16 mouse cellular contexts compared by ENCODE assay signal in the genomic region with DNA sequence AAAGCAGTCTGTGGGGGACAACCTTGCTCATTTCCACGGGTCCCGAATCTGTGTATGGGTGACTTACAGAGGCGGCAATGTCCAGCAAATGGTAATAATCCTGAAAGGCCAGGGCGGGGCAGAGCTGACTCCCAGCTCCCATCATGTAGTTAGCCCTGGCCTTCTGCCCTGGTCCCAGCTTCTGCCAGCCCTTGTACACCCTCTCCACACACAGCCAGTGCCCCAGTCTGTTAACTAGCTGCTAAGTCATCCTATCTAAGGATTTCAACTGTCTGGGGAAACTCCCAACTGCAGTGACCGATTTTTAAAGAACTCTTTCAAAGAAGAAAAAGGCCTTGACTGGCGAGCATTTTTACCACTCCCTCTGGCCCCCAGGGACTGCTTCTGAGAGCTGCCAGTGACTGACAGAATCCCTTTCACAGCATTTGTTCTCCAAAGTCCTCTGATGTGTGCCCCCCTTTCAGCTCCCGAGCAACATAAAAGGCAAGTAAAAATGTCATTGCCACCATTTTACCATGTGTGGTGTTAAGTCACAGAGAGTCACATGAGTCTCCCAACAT. TPM values are rescaled to one million over a fixed set of nuclear protein-coding genes. Genes with fewer than 3 reads are reported as not detected.
A peak's percentile ranks its signal among the peaks of the same experiment; 100 is the strongest.
DNase-seq lines count a peak whose midpoint lies in the region; ATAC-seq and TF ChIP-seq lines count a peak whose summit lies in the region.
"Had no signal": no experiment of that assay in that cellular context is flagged by ENCODE, and none has a peak within 500 bp of the region (broad histone marks: within the 10 kb centered on the region; RNA-seq: fewer than 3 reads in every experiment).

No protein-coding gene starts in this region.

- 0 out of 2 replicates have a peak, but pooled peaks have one; percentile 50 for ATAC-seq in hindbrain, embryonic 16.5 days
- ATAC-seq in hindbrain, embryonic 13.5 days (ENCODE audit: low FRiP score): no peak
- ATAC-seq in midbrain, embryonic 14.5 days (ENCODE audit: low FRiP score, low TSS enrichment): no peak; the same call in 1 of the 2 replicates
- no peak for ATAC-seq in lung, postnatal 0 days

- H3K9ac ChIP-seq in hindbrain, embryonic 16.5 days (ENCODE audit: low read depth, low read length): no peak overlapping the region
- H3K9ac ChIP-seq in hindbrain, embryonic 13.5 days: no peak overlapping the region
- no peak overlapping the region for H3K9ac ChIP-seq in midbrain, embryonic 14.5 days (replicated peaks; ENCODE audit: low read length)
- H3K9ac ChIP-seq in lung, postnatal 0 days (replicated peaks; ENCODE audit: low read depth): no peak overlapping the region
- H3K9ac ChIP-seq: kidney, embryonic 15.5 days; limb, embryonic 13.5 days; lung, embryonic 14.5 days had no signal

- no peaks in the 10 kb centered on the region for H3K9me3 ChIP-seq in hindbrain, embryonic 16.5 days (ENCODE audit: control insufficient read depth, low read length)
- H3K9me3 ChIP-seq in hindbrain, embryonic 13.5 days: no peaks in the 10 kb centered on the region
- H3K9me3 ChIP-seq in embryonic facial prominence, embryonic 10.5 days: no peaks in the 10 kb centered on the region
- H3K9me3 ChIP-seq in heart, embryonic 10.5 days: no peaks in the 10 kb centered on the region
- no peaks in the 10 kb centered on the region for H3K9me3 ChIP-seq in midbrain, embryonic 14.5 days (ENCODE audit: control insufficient read depth, low read length)
- H3K9me3 ChIP-seq in lung, postnatal 0 days (ENCODE audit: low read length): no peaks in the 10 kb centered on the region
- H3K9me3 ChIP-seq: kidney, embryonic 15.5 days; limb, embryonic 13.5 days had no signal

- TF ChIP-seq EP300 in lung, postnatal 0 days (IDR thresholded peaks at IDR 0.05): no peak

- H3K4me3 ChIP-seq in hindbrain, embryonic 16.5 days (ENCODE audit: low read length): no peak overlapping the region
- no peak overlapping the region for H3K4me3 ChIP-seq in hindbrain, embryonic 13.5 days
- H3K4me3 ChIP-seq in embryonic facial prominence, embryonic 10.5 days: no peak overlapping the region
- H3K4me3 ChIP-seq in heart, embryonic 10.5 days: no peak overlapping the region
- H3K4me3 ChIP-seq in midbrain, embryonic 14.5 days (replicated peaks; ENCODE audit: low read depth, low read length): no peak overlapping the region
- H3K4me3 ChIP-seq in lung, postnatal 0 days (ENCODE audit: low read depth, low read length): no peak overlapping the region
- H3K4me3 ChIP-seq: kidney, embryonic 15.5 days; limb, embryonic 13.5 days had no signal

- no peaks in the 10 kb centered on the region for H3K27me3 ChIP-seq in hindbrain, embryonic 16.5 days (replicated peaks; ENCODE audit: control insufficient read depth, insufficient read depth, low read length)
- H3K27me3 ChIP-seq in hindbrain, embryonic 13.5 days: no peaks in the 10 kb centered on the region
- peaks cover 21% of the 10 kb centered on the region for H3K27me3 ChIP-seq in embryonic facial prominence, embryonic 10.5 days (replicated peaks; ENCODE audit: low read depth, poor library complexity, severe bottlenecking)
- no peaks in the 10 kb centered on the region; the same call in 1 of the 2 replicates for H3K27me3 ChIP-seq in heart, embryonic 10.5 days (ENCODE audit: insufficient read depth, poor library complexity, severe bottlenecking)
- no peaks in the 10 kb centered on the region for H3K27me3 ChIP-seq in midbrain, embryonic 14.5 days (ENCODE audit: control insufficient read depth, insufficient read depth, low read length)
- H3K27me3 ChIP-seq in lung, postnatal 0 days (replicated peaks; ENCODE audit: insufficient read depth, low read length): no peaks in the 10 kb centered on the region

- TF ChIP-seq CTCF in lung, postnatal 0 days (IDR thresholded peaks at IDR 0.05): no peak

- no peak for DNase-seq in embryonic facial prominence, embryonic 10.5 days (ENCODE audit: low spot score)
- DNase-seq in heart, embryonic 10.5 days (ENCODE audit: low spot score): no peak
- peak; percentile 66 for DNase-seq in midbrain, embryonic 14.5 days
- DNase-seq in lung, postnatal 0 days (ENCODE audit: low spot score): no peak
- no peak for DNase-seq in frontal cortex, postnatal 36 days (ENCODE audit: low spot score in 2 of 2)
- no peak for DNase-seq in adrenal gland, adult 8-10 months
- DNase-seq: cerebellum, adult 9-11 months; lung, embryonic 14.5 days; thymus, adult 2 months had no signal

- peaks cover 7% of the 10 kb centered on the region for H3K4me1 ChIP-seq in hindbrain, embryonic 16.5 days (ENCODE audit: control insufficient read depth, insufficient read depth, low read depth, low read length)
- peaks cover 23% of the 10 kb centered on the region for H3K4me1 ChIP-seq in hindbrain, embryonic 13.5 days (replicated peaks)
- peaks cover 39% of the 10 kb centered on the region for H3K4me1 ChIP-seq in embryonic facial prominence, embryonic 10.5 days
- H3K4me1 ChIP-seq in heart, embryonic 10.5 days: peaks cover 50% of the 10 kb centered on the region
- peaks cover 18% of the 10 kb centered on the region for H3K4me1 ChIP-seq in midbrain, embryonic 14.5 days (ENCODE audit: control insufficient read depth, insufficient read depth, low read length)
- 0 out of 2 replicates have a peak, but pooled peaks cover 3% of the 10 kb centered on the region for H3K4me1 ChIP-seq in lung, postnatal 0 days (ENCODE audit: insufficient read depth, low read depth, low read length)

- no peak overlapping the region for H3K4me2 ChIP-seq in hindbrain, embryonic 16.5 days (ENCODE audit: low read length)
- H3K4me2 ChIP-seq in hindbrain, embryonic 13.5 days: no peak overlapping the region
- H3K4me2 ChIP-seq in midbrain, embryonic 14.5 days (ENCODE audit: low read length): no peak overlapping the region
- no peak overlapping the region for H3K4me2 ChIP-seq in lung, postnatal 0 days (replicated peaks; ENCODE audit: low read depth, low read length)
- H3K4me2 ChIP-seq: kidney, embryonic 15.5 days; limb, embryonic 13.5 days; lung, embryonic 14.5 days had no signal

- 49% methylated on average over 7 of the region's 7 CpGs for WGBS in hindbrain, embryonic 16.5 days
- 42% methylated on average over 7 of the region's 7 CpGs for WGBS in hindbrain, embryonic 13.5 days
- 53% methylated on average over 7 of the region's 7 CpGs for WGBS in embryonic facial prominence, embryonic 10.5 days
- WGBS in heart, embryonic 10.5 days: 72% methylated on average over 7 of the region's 7 CpGs
- 33% methylated on average over 7 of the region's 7 CpGs for WGBS in midbrain, embryonic 14.5 days
- WGBS in lung, postnatal 0 days: 70% methylated on average over 7 of the region's 7 CpGs

- no peaks in the 10 kb centered on the region for H3K36me3 ChIP-seq in hindbrain, embryonic 16.5 days (ENCODE audit: control insufficient read depth, insufficient read depth, low read length)
- H3K36me3 ChIP-seq in hindbrain, embryonic 13.5 days: no peaks in the 10 kb centered on the region
- H3K36me3 ChIP-seq in embryonic facial prominence, embryonic 10.5 days (replicated peaks): no peaks in the 10 kb centered on the region
- H3K36me3 ChIP-seq in heart, embryonic 10.5 days: no peaks in the 10 kb centered on the region
- H3K36me3 ChIP-seq in midbrain, embryonic 14.5 days (ENCODE audit: control insufficient read depth, insufficient read depth, low read length): no peaks in the 10 kb centered on the region
- H3K36me3 ChIP-seq in lung, postnatal 0 days (ENCODE audit: insufficient read depth, low read length): no peaks in the 10 kb centered on the region
- H3K36me3 ChIP-seq: kidney, embryonic 15.5 days; limb, embryonic 13.5 days had no signal

- H3K27ac ChIP-seq in hindbrain, embryonic 16.5 days (ENCODE audit: low read depth, low read length): no peak overlapping the region
- no peak overlapping the region for H3K27ac ChIP-seq in hindbrain, embryonic 13.5 days
- peak overlapping the region; percentile 19; the same call in 1 of the 2 replicates for H3K27ac ChIP-seq in embryonic facial prominence, embryonic 10.5 days (replicated peaks)
- peak overlapping the region; percentile 37; the same call in 1 of the 2 replicates for H3K27ac ChIP-seq in heart, embryonic 10.5 days
- H3K27ac ChIP-seq in midbrain, embryonic 14.5 days (replicated peaks; ENCODE audit: low read depth, low read length): no peak overlapping the region
- no peak overlapping the region for H3K27ac ChIP-seq in lung, postnatal 0 days (ENCODE audit: low read length)
- H3K27ac ChIP-seq: kidney, embryonic 15.5 days; limb, embryonic 13.5 days had no signal

RNA-seq across cellular contexts. Expression of a gene that starts 26.8 kb away (rescaled TPM):
- not detected in 2 replicates for polyA plus RNA-seq in hindbrain, embryonic 16.5 days (2015; fragmentation: Nextera tagmentation; extraction: Ambion mirVana)
- not detected in 2 replicates for polyA plus RNA-seq in hindbrain, embryonic 13.5 days (2015; fragmentation: Nextera tagmentation; extraction: Ambion mirVana)
- polyA plus RNA-seq in embryonic facial prominence, embryonic 10.5 days (2016; fragmentation: Nextera tagmentation; extraction: Ambion mirVana): 0.14 TPM in 1 of 2 replicates, not detected in the other
- 26.7 and 49.9 TPM in 2 replicates for polyA plus RNA-seq in heart, embryonic 10.5 days (2016; fragmentation: Nextera tagmentation; extraction: Ambion mirVana)
- polyA plus RNA-seq in midbrain, embryonic 14.5 days (2014; fragmentation: Nextera tagmentation; extraction: Ambion mirVana): not detected in 2 replicates
- polyA plus RNA-seq in lung, postnatal 0 days (2015; fragmentation: Nextera tagmentation; extraction: Ambion mirVana): 0.45 and 0.58 TPM in 2 replicates
- total RNA-seq in adrenal gland, adult 8-10 months (2022): not detected
- total RNA-seq: megakaryocyte-erythroid progenitor cell, adult 5-6 weeks had no signal
- polyA plus RNA-seq: embryonic facial prominence, embryonic 14.5 days; kidney, embryonic 15.5 days; limb, embryonic 13.5 days; spleen, adult 2 months had no signal

RNA-seq across cellular contexts. Expression of a gene that starts 32.2 kb away (rescaled TPM):
- polyA plus RNA-seq in hindbrain, embryonic 16.5 days (2015; fragmentation: Nextera tagmentation; extraction: Ambion mirVana): 0.15 and 0.16 TPM in 2 replicates
- polyA plus RNA-seq in hindbrain, embryonic 13.5 days (2015; fragmentation: Nextera tagmentation; extraction: Ambion mirVana): 0.08 and 0.14 TPM in 2 replicates
- 0.09 and 0.33 TPM in 2 replicates for polyA plus RNA-seq in embryonic facial prominence, embryonic 10.5 days (2016; fragmentation: Nextera tagmentation; extraction: Ambion mirVana)
- polyA plus RNA-seq in heart, embryonic 10.5 days (2016; fragmentation: Nextera tagmentation; extraction: Ambion mirVana): 0.18 and 0.20 TPM in 2 replicates
- 0.12 TPM in 1 of 2 replicates, not detected in the other for polyA plus RNA-seq in midbrain, embryonic 14.5 days (2014; fragmentation: Nextera tagmentation; extraction: Ambion mirVana)
- polyA plus RNA-seq in lung, postnatal 0 days (2015; fragmentation: Nextera tagmentation; extraction: Ambion mirVana): 0.15 and 0.43 TPM in 2 replicates
- 1 to 10 TPM in 1 of 4 experiments, under 1 TPM in 3; 0.31 to 1.0 (median 0.69) TPM for total RNA-seq in adrenal gland, adult 8-10 months (2022)
- total RNA-seq: megakaryocyte-erythroid progenitor cell, adult 5-6 weeks had no signal

RNA-seq across cellular contexts. Expression of a gene that starts 45.3 kb away (rescaled TPM):
- 244 and 245 TPM in 2 replicates for polyA plus RNA-seq in hindbrain, embryonic 16.5 days (2015; fragmentation: Nextera tagmentation; extraction: Ambion mirVana)
- polyA plus RNA-seq in hindbrain, embryonic 13.5 days (2015; fragmentation: Nextera tagmentation; extraction: Ambion mirVana): 276 and 284 TPM in 2 replicates
- 350 and 352 TPM in 2 replicates for polyA plus RNA-seq in embryonic facial prominence, embryonic 10.5 days (2016; fragmentation: Nextera tagmentation; extraction: Ambion mirVana)
- polyA plus RNA-seq in heart, embryonic 10.5 days (2016; fragmentation: Nextera tagmentation; extraction: Ambion mirVana): 220 and 292 TPM in 2 replicates
- polyA plus RNA-seq in midbrain, embryonic 14.5 days (2014; fragmentation: Nextera tagmentation; extraction: Ambion mirVana): 255 and 277 TPM in 2 replicates
- 107 and 109 TPM in 2 replicates for polyA plus RNA-seq in lung, postnatal 0 days (2015; fragmentation: Nextera tagmentation; extraction: Ambion mirVana)
- 100 to 1,000 TPM; 184 to 239 (median 209) TPM for total RNA-seq in adrenal gland, adult 8-10 months (2022)

RNA-seq across cellular contexts. Expression of a gene that starts 46.0 kb away (rescaled TPM):
- polyA plus RNA-seq in hindbrain, embryonic 16.5 days (2015; fragmentation: Nextera tagmentation; extraction: Ambion mirVana): not detected in 2 replicates
- polyA plus RNA-seq in hindbrain, embryonic 13.5 days (2015; fragmentation: Nextera tagmentation; extraction: Ambion mirVana): not detected in 2 replicates
- polyA plus RNA-seq in embryonic facial prominence, embryonic 10.5 days (2016; fragmentation: Nextera tagmentation; extraction: Ambion mirVana): not detected in 2 replicates
- polyA plus RNA-seq in heart, embryonic 10.5 days (2016; fragmentation: Nextera tagmentation; extraction: Ambion mirVana): not detected in 2 replicates
- polyA plus RNA-seq in midbrain, embryonic 14.5 days (2014; fragmentation: Nextera tagmentation; extraction: Ambion mirVana): not detected in 2 replicates
- polyA plus RNA-seq in lung, postnatal 0 days (2015; fragmentation: Nextera tagmentation; extraction: Ambion mirVana): not detected in 2 replicates
- total RNA-seq in adrenal gland, adult 8-10 months (2022): not detected
- total RNA-seq: megakaryocyte-erythroid progenitor cell, adult 5-6 weeks had no signal
- polyA plus RNA-seq: embryonic facial prominence, embryonic 14.5 days; kidney, embryonic 15.5 days; limb, embryonic 13.5 days; lung, embryonic 14.5 days; spleen, adult 2 months; thymus, adult 2 months had no signal

Comparison
In these comparisons a context has a peak if more than half of its experiments do, and no peak if none do; other contexts are left out.
1. H3K27ac ChIP-seq: peak in embryonic facial prominence, embryonic 10.5 days (single experiment) and heart, embryonic 10.5 days (single experiment); none in hindbrain, embryonic 16.5 days (single experiment), hindbrain, embryonic 13.5 days (single experiment), midbrain, embryonic 14.5 days (single experiment) and lung, postnatal 0 days (single experiment).
2. RNA of a gene that starts 26.8 kb away (polyA plus RNA-seq): 26.7 to 49.9 TPM in heart, embryonic 10.5 days; 0.45 to 0.58 TPM in lung, postnatal 0 days, not detected in midbrain, embryonic 14.5 days, not detected in hindbrain, embryonic 16.5 days, not detected in hindbrain, embryonic 13.5 days and 0.14 TPM in embryonic facial prominence, embryonic 10.5 days; every median in the first group is over 10 times any median in the second.